Mouse (Mus musculus) intestine, postnatal 0 days (tissue): ENCODE measurements at regions not wholly inside any gene's neighbourhood (a gene's known extent, or its start where the extent isn't known, plus 50 kb on each side); places are given as distances from the start of the nearest gene placed in this dataset.
"Not testable (repeated sequence)": the region's sequence is repeated elsewhere in the genome, so short reads cannot be mapped to it uniquely, and the experiment has no call there.

Source experiments
- ATAC-seq: fragments of 200-750 bp; cut with Nextera tagmentation; 2 replicates; pipeline ENCODE4 v1.8.0; 2017; ENCODE audit warnings: mild to moderate bottlenecking, moderate TSS enrichment, moderate library complexity
- H3K27ac ChIP-seq: fragments of 300-500 bp; sonication (generic); 2 replicates; pipeline ENCODE4 v1.5.1; 2014; ENCODE audit warnings: mild to moderate bottlenecking, low read depth, low read length, moderate library complexity
- H3K27me3 ChIP-seq: fragments of 300-500 bp; sonication (generic); replicated peaks from 2 replicates; pipeline ENCODE4 v1.6.1; 2014; ENCODE audit warnings: low read length, mixed read lengths; ENCODE audit not compliant: control insufficient read depth, insufficient read depth
- H3K36me3 ChIP-seq: fragments of 300-500 bp; sonication (generic); 2 replicates; pipeline ENCODE4 v1.6.1; 2014; ENCODE audit warnings: mild to moderate bottlenecking, moderate library complexity; ENCODE audit not compliant: control insufficient read depth, insufficient read depth
- H3K4me1 ChIP-seq: fragments of 300-500 bp; sonication (generic); replicated peaks from 2 replicates; pipeline ENCODE4 v1.6.1; 2014; ENCODE audit warnings: antibody characterized with exemption, low read length, mixed read lengths; ENCODE audit not compliant: control insufficient read depth, insufficient read depth
- H3K4me2 ChIP-seq: fragments of 300-500 bp; sonication (generic); replicated peaks from 2 replicates; pipeline ENCODE4 v1.6.1; 2014; ENCODE audit warnings: low read depth, mild to moderate bottlenecking, moderate library complexity
- H3K4me3 ChIP-seq: fragments of 300-500 bp; sonication (generic); 2 replicates; pipeline ENCODE4 v1.5.1; 2014; ENCODE audit warnings: low read depth, low read length
- H3K9ac ChIP-seq: fragments of 300-500 bp; sonication (generic); 2 replicates; pipeline ENCODE4 v1.6.1; 2014; ENCODE audit warnings: mild to moderate bottlenecking, low read depth, low read length
- H3K9me3 ChIP-seq: fragments of 300-500 bp; sonication (generic); 2 replicates; pipeline ENCODE4 v1.6.1; 2016; ENCODE audit warnings: mixed run types; ENCODE audit not compliant: control insufficient read depth
- CTCF ChIP-seq: sonication (generic); IDR thresholded peaks from 2 replicates; pipeline ENCODE4 v1.5.1; 2016; ENCODE audit warnings: low read depth, mild to moderate bottlenecking, control low read depth, antibody characterized with exemption, moderate library complexity
- WGBS: fragments of 180-500 bp; shearing (Covaris S2); extraction: QIAGEN DNeasy Blood & Tissue Kit; methylation state at CpG from one replicate; pipeline ENCODE4 v1.1.7; 2014; 5-methylcytosine and 5-hydroxymethylcytosine counted together

GRCm38 (mm10) chr12:54527577-54527976 is 128.8 kb downstream of the Sptssa start:
- TF ChIP-seq CTCF: no peak
- H3K36me3 ChIP-seq: no peaks in the 10 kb centered on the region
- WGBS: 75% methylated on average over 2 of the region's 2 CpGs

GRCm38 (mm10) chr12:54520406-54520805 is 136.0 kb downstream of the Sptssa start:
- no peak for ATAC-seq
- H3K4me2 ChIP-seq: no peak overlapping the region
- no peak overlapping the region for H3K9ac ChIP-seq
- no peaks in the 10 kb centered on the region for H3K9me3 ChIP-seq
- H3K27me3 ChIP-seq: no peaks in the 10 kb centered on the region
- TF ChIP-seq CTCF: no peak
- no peaks in the 10 kb centered on the region for H3K36me3 ChIP-seq
- no peak overlapping the region for H3K27ac ChIP-seq
- WGBS: 59% methylated on average over 4 of the region's 4 CpGs
- H3K4me1 ChIP-seq: no peaks in the 10 kb centered on the region
- H3K4me3 ChIP-seq: no peak overlapping the region

More at GRCm38 (mm10) chr12:54527577-54527976, 128.8 kb downstream of the Sptssa start:
- Histone ChIP-seq H3K4me2 (no peak overlapping the region), H3K27me3 (no peaks in the 10 kb centered on the region), H3K4me3 (no peak overlapping the region), H3K9me3 (no peaks in the 10 kb centered on the region), H3K4me1 (no peaks in the 10 kb centered on the region; the same call in 1 of the 2 replicates), H3K9ac (no peak overlapping the region), H3K27ac (no peak overlapping the region)
- ATAC-seq: no peak

- H3K4me2 ChIP-seq: no peak overlapping the region
- H3K9ac ChIP-seq: no peak overlapping the region
- H3K36me3 ChIP-seq: no peaks in the 10 kb centered on the region
- no peaks in the 10 kb centered on the region for H3K9me3 ChIP-seq
- no peaks in the 10 kb centered on the region for H3K4me1 ChIP-seq
- H3K4me3 ChIP-seq: no peak overlapping the region
- 79% methylated on average over 3 of the region's 3 CpGs for WGBS
- H3K27ac ChIP-seq: no peak overlapping the region
- no peaks in the 10 kb centered on the region for H3K27me3 ChIP-seq
- ATAC-seq: no peak
- no peak for TF ChIP-seq CTCF
These were observed 137.0 kb downstream of the Sptssa start for GRCm38 (mm10) chr12:54519370-54519769.

- H3K4me2 ChIP-seq: no peak overlapping the region
- TF ChIP-seq CTCF: no peak
- H3K4me3 ChIP-seq: no peak overlapping the region
- H3K36me3 ChIP-seq: no peaks in the 10 kb centered on the region
- 17% methylated on average over 3 of the region's 3 CpGs for WGBS
- no peaks in the 10 kb centered on the region for H3K4me1 ChIP-seq
- H3K27ac ChIP-seq: no peak overlapping the region
- ATAC-seq: peak; percentile 31; the same call in 1 of the 2 replicates
- H3K9me3 ChIP-seq: no peaks in the 10 kb centered on the region
- H3K27me3 ChIP-seq: no peaks in the 10 kb centered on the region
- H3K9ac ChIP-seq: no peak overlapping the region
These were observed 139.1 kb downstream of the Sptssa start for GRCm38 (mm10) chr12:54517265-54517664.

GRCm38 (mm10) chr12:54516463-54516862 is 139.9 kb downstream of the Sptssa start:
- Histone ChIP-seq H3K27me3 (no peaks in the 10 kb centered on the region), H3K9ac (no peak overlapping the region), H3K9me3 (no peaks in the 10 kb centered on the region), H3K4me1 (no peaks in the 10 kb centered on the region), H3K36me3 (no peaks in the 10 kb centered on the region), H3K4me2 (no peak overlapping the region), H3K27ac (no peak overlapping the region), H3K4me3 (no peak overlapping the region)
- WGBS: 44% methylated on average over 3 of the region's 3 CpGs
- TF ChIP-seq CTCF: no peak
- no peak for ATAC-seq

- H3K27me3 ChIP-seq, H3K9me3 ChIP-seq, H3K9ac ChIP-seq, H3K4me1 ChIP-seq, ATAC-seq, H3K4me2 ChIP-seq, H3K4me3 ChIP-seq, H3K36me3 ChIP-seq: not testable (repeated sequence)
- 62% methylated on average over 4 of the region's 4 CpGs for WGBS
- peak overlapping the region; percentile 46; the same call in 1 of the 2 replicates for H3K27ac ChIP-seq
These were observed 140.3 kb downstream of the Sptssa start for GRCm38 (mm10) chr12:54516039-54516438.

- 9% methylated on average over 6 of the region's 6 CpGs for WGBS
These were observed 146.5 kb downstream of the Sptssa start for GRCm38 (mm10) chr12:54509903-54510302.

More at GRCm38 (mm10) chr12:54509903-54510302, 146.5 kb downstream of the Sptssa start:
- Histone ChIP-seq H3K9me3 (no peaks in the 10 kb centered on the region), H3K4me1 (0 out of 2 replicates have a peak, but pooled peaks cover 2% of the 10 kb centered on the region), H3K27me3 (no peaks in the 10 kb centered on the region), H3K4me3 (no peak overlapping the region), H3K4me2 (no peak overlapping the region), H3K36me3 (no peaks in the 10 kb centered on the region), H3K27ac (peak overlapping the region; percentile 35; the same call in 1 of the 2 replicates), H3K9ac (no peak overlapping the region)
- TF ChIP-seq CTCF: no peak
- 0 out of 2 replicates have a peak, but pooled peaks have one; percentile 38 for ATAC-seq
